Mouse (Mus musculus) liver, adult 2 months (tissue): ENCODE measurements around the gene Gbe1.

Source experiments
- CTCF ChIP-seq: fragments of 200-500 bp; IDR thresholded peaks from 2 replicates; pipeline ENCODE4 v1.5.1; 2011; ENCODE audit warnings: low read depth, low read length, control low read depth
- POLR2A ChIP-seq: fragments of 200-500 bp; IDR thresholded peaks from 2 replicates; pipeline ENCODE4 v1.6.1; 2011; ENCODE audit warnings: low read length, control low read depth; ENCODE audit not compliant: insufficient read depth; ENCODE audit errors: extremely low read depth

DNA sequence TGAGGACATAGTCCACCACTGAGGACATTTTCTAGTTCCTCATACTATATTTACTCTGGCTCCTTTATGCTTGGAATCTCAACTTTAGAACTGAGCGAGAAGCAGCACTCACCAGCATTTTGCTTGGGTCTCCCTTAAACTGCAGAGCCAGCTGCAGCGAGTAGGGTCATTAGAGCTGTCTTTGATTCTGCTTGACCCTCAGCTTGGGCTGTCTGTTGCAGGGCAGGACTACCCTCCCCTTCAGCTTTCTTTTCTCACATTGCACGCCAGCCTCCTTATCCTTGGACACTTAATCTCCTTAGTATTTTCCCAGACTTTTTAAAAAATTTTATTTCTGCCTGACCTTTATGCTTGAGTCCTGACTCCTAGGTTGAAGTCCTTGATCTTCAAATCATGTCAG is 237.1 kb downstream of the Gbe1 start:
- TF ChIP-seq CTCF (no peak), POLR2A (no peak)
